ENCODE assay signal across 8 mouse cellular contexts in the genomic region with DNA sequence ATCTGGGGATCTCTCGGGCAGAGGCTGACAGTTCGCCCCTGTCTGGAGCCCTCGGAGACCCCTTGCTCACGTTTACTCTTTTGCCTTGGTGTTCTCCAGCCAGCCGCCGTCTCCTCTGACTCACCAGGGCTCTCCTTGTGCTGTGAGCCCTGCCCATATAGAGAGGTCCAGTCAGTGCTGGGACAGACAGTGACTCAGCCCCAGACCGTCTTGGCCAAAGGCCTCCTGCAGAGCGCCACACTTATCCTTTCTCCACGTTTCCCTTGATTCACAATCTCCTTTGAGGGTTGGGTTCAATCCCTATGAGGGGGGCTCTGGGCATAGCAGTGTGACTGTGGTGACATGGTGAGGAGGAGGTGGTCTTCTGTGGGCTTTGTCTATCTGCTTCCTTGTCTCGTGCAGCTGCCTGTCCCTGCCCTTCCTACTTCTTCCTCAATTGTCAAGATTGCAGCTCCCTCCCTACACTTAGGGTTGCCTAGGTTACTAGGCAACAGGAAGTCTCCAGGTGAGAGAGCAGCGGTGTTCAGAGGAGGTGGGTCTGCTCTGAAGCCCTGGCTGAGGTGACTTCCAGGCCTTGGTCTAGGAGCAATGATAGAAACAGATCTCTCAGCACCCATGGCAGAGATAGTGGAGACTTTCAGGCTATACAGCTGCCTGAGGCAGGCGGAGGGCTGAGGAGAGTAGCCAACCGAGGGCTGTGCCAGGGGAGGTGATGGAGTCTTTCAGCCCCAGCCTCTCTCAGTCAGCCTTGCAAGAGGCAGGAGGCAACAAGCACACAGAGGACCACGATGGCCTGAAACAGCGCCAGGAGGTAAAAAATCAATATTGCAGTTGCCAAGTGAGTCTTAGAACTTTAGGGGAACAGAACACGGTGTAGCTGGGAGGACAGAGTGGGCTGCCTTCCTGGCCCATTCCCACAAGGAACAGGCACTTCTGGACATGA. TPM values are rescaled to one million over a fixed set of nuclear protein-coding genes. Genes with fewer than 3 reads are reported as not detected.
DNase-seq lines count a peak whose midpoint lies in the region; ATAC-seq lines count a peak whose summit lies in the region.

No protein-coding gene starts in this region.

- peaks cover 50% of the 10 kb centered on the region for H3K27me3 ChIP-seq in hindbrain, embryonic 13.5 days
- peaks cover 30% of the 10 kb centered on the region for H3K27me3 ChIP-seq in hindbrain, embryonic 11.5 days (ENCODE audit: control insufficient read depth, insufficient read depth, low read length)
- H3K27me3 ChIP-seq in embryonic facial prominence, embryonic 10.5 days (replicated peaks; ENCODE audit: low read depth, poor library complexity, severe bottlenecking): peaks cover 73% of the 10 kb centered on the region
- H3K27me3 ChIP-seq in limb, embryonic 12.5 days: peaks cover 11% of the 10 kb centered on the region; the same call in 1 of the 2 replicates
- H3K27me3 ChIP-seq in neural tube, embryonic 14.5 days (ENCODE audit: control insufficient read depth, insufficient read depth, low read length): peaks cover 3% of the 10 kb centered on the region; the same call in 1 of the 2 replicates

- no peak overlapping the region for H3K4me3 ChIP-seq in hindbrain, embryonic 13.5 days
- H3K4me3 ChIP-seq in hindbrain, embryonic 11.5 days (ENCODE audit: low read depth, low read length): no peak overlapping the region
- H3K4me3 ChIP-seq in embryonic facial prominence, embryonic 10.5 days: no peak overlapping the region
- no peak overlapping the region for H3K4me3 ChIP-seq in limb, embryonic 12.5 days (replicated peaks)
- no peak overlapping the region for H3K4me3 ChIP-seq in neural tube, embryonic 14.5 days (ENCODE audit: low read depth, low read length)

- H3K4me1 ChIP-seq in hindbrain, embryonic 13.5 days (replicated peaks): peaks cover 34% of the 10 kb centered on the region
- peaks cover 13% of the 10 kb centered on the region for H3K4me1 ChIP-seq in hindbrain, embryonic 11.5 days (replicated peaks; ENCODE audit: control insufficient read depth, insufficient read depth, low read length)
- H3K4me1 ChIP-seq in embryonic facial prominence, embryonic 10.5 days: peaks cover 62% of the 10 kb centered on the region
- peaks cover 57% of the 10 kb centered on the region for H3K4me1 ChIP-seq in limb, embryonic 12.5 days (replicated peaks)
- H3K4me1 ChIP-seq in neural tube, embryonic 14.5 days (ENCODE audit: control insufficient read depth, insufficient read depth, low read length): peaks cover 12% of the 10 kb centered on the region

- H3K4me2 ChIP-seq in hindbrain, embryonic 13.5 days: no peak overlapping the region
- no peak overlapping the region for H3K4me2 ChIP-seq in hindbrain, embryonic 11.5 days (replicated peaks; ENCODE audit: low read depth, low read length)
- peak overlapping the region; percentile 13; the same call in 1 of the 2 replicates for H3K4me2 ChIP-seq in limb, embryonic 12.5 days
- no peak overlapping the region for H3K4me2 ChIP-seq in neural tube, embryonic 14.5 days (ENCODE audit: low read depth, low read length)

- ATAC-seq in hindbrain, embryonic 13.5 days (ENCODE audit: low FRiP score): peak; percentile 37; the same call in 1 of the 2 replicates
- ATAC-seq in hindbrain, embryonic 11.5 days (ENCODE audit: low FRiP score): no peak; the same call in 1 of the 2 replicates
- no peak for ATAC-seq in limb, embryonic 12.5 days (ENCODE audit: insufficient number of reproducible peaks, insufficient read depth, low FRiP score, low TSS enrichment, low read depth)
- peak; percentile 36; the same call in 1 of the 2 replicates for ATAC-seq in neural tube, embryonic 14.5 days (ENCODE audit: low read depth)

- H3K36me3 ChIP-seq in hindbrain, embryonic 13.5 days: no peaks in the 10 kb centered on the region
- H3K36me3 ChIP-seq in hindbrain, embryonic 11.5 days (ENCODE audit: control insufficient read depth, insufficient read depth, low read length): no peaks in the 10 kb centered on the region
- no peaks in the 10 kb centered on the region for H3K36me3 ChIP-seq in embryonic facial prominence, embryonic 10.5 days (replicated peaks)
- no peaks in the 10 kb centered on the region for H3K36me3 ChIP-seq in limb, embryonic 12.5 days
- H3K36me3 ChIP-seq in neural tube, embryonic 14.5 days (ENCODE audit: control insufficient read depth, insufficient read depth, low read length): no peaks in the 10 kb centered on the region

- WGBS in hindbrain, embryonic 13.5 days: 16% methylated on average over 16 of the region's 16 CpGs
- 14% methylated on average over 16 of the region's 16 CpGs for WGBS in hindbrain, embryonic 11.5 days
- 18% methylated on average over 16 of the region's 16 CpGs for WGBS in embryonic facial prominence, embryonic 10.5 days
- WGBS in limb, embryonic 12.5 days: 27% methylated on average over 16 of the region's 16 CpGs
- WGBS in neural tube, embryonic 14.5 days: 20% methylated on average over 16 of the region's 16 CpGs

- no peaks in the 10 kb centered on the region for H3K9me3 ChIP-seq in hindbrain, embryonic 13.5 days
- H3K9me3 ChIP-seq in hindbrain, embryonic 11.5 days (ENCODE audit: control insufficient read depth, low read length): no peaks in the 10 kb centered on the region
- H3K9me3 ChIP-seq in embryonic facial prominence, embryonic 10.5 days: no peaks in the 10 kb centered on the region
- H3K9me3 ChIP-seq in limb, embryonic 12.5 days: no peaks in the 10 kb centered on the region
- H3K9me3 ChIP-seq in neural tube, embryonic 14.5 days (ENCODE audit: control insufficient read depth, low read length): no peaks in the 10 kb centered on the region

- no peak overlapping the region for H3K9ac ChIP-seq in hindbrain, embryonic 13.5 days
- no peak overlapping the region for H3K9ac ChIP-seq in hindbrain, embryonic 11.5 days (ENCODE audit: low read depth, low read length)
- H3K9ac ChIP-seq in limb, embryonic 12.5 days (replicated peaks): no peak overlapping the region
- H3K9ac ChIP-seq in neural tube, embryonic 14.5 days (replicated peaks; ENCODE audit: low read depth, low read length): no peak overlapping the region

- H3K27ac ChIP-seq in hindbrain, embryonic 13.5 days: no peak overlapping the region
- no peak overlapping the region for H3K27ac ChIP-seq in hindbrain, embryonic 11.5 days (ENCODE audit: low read depth, low read length)
- peak overlapping the region; percentile 20; the same call in 1 of the 2 replicates for H3K27ac ChIP-seq in embryonic facial prominence, embryonic 10.5 days (replicated peaks)
- H3K27ac ChIP-seq in limb, embryonic 12.5 days: no peak overlapping the region
- no peak overlapping the region for H3K27ac ChIP-seq in neural tube, embryonic 14.5 days (ENCODE audit: low read depth, low read length)

- no peak for DNase-seq in hindbrain, embryonic 11.5 days (ENCODE audit: low spot score)
- peak; percentile 27 for DNase-seq in embryonic facial prominence, embryonic 10.5 days (ENCODE audit: low spot score)
- DNase-seq in cerebellum, adult 9-11 months: no peak
- no peak for DNase-seq in thymus, adult 18-20 months
- no peak for DNase-seq in cerebellum, adult 11-12 months

RNA-seq across cellular contexts. Expression of a gene that starts 7.1 kb away (rescaled TPM):
- polyA plus RNA-seq in hindbrain, embryonic 13.5 days (2015; fragmentation: Nextera tagmentation; extraction: Ambion mirVana): 113 and 116 TPM in 2 replicates
- 174 and 179 TPM in 2 replicates for polyA plus RNA-seq in hindbrain, embryonic 11.5 days (2014; fragmentation: Nextera tagmentation; extraction: Ambion mirVana)
- polyA plus RNA-seq in embryonic facial prominence, embryonic 10.5 days (2016; fragmentation: Nextera tagmentation; extraction: Ambion mirVana): 61.5 and 75.2 TPM in 2 replicates
- polyA plus RNA-seq in limb, embryonic 12.5 days (2016; fragmentation: Nextera tagmentation; extraction: Ambion mirVana): 35.6 and 36.2 TPM in 2 replicates
- 26.4 and 39.6 TPM in 2 replicates for polyA plus RNA-seq in neural tube, embryonic 14.5 days (2014; fragmentation: Nextera tagmentation; extraction: Ambion mirVana)

Comparison
In these comparisons a context has a peak if more than half of its experiments do, and no peak if none do; other contexts are left out.
1. ATAC-seq: peak in hindbrain, embryonic 13.5 days (single experiment) and neural tube, embryonic 14.5 days (single experiment); none in hindbrain, embryonic 11.5 days (single experiment) and limb, embryonic 12.5 days (single experiment).